Mouse (Mus musculus): ENCODE data around the gene Fhod1. TPM values are rescaled to one million over a fixed set of nuclear protein-coding genes. Genes with fewer than 3 reads are reported as not detected.

Gene Fhod1
- total RNA-seq, 2 experiments from 2014 or later, result 2.8 to 2.9 TPM

DNA sequence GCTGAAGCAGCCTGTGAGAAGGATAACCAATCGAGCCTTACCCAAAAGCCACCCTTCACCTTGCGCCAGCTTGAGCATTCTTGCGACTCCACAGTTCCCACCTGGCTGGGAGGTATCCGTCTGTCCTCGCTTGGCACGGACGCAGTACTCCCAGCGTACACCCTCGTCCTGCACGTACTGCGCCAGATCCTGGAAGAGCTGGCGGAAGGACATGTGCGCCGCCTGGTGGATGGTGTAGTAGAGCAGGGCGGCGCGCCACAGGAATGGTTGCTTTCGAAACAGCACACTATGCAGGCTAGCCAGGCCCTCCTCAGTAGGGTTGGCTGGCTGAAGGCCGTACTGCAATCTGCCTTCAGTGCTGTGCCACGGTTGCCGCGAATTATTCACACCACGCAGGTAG is 64.7 kb downstream of the Fhod1 start:
- intact Hi-C loops (cut with DNase I), result no loop called here
- DNase-seq (ENCODE audit: low spot score in 2 of 2), result no peak

DNA sequence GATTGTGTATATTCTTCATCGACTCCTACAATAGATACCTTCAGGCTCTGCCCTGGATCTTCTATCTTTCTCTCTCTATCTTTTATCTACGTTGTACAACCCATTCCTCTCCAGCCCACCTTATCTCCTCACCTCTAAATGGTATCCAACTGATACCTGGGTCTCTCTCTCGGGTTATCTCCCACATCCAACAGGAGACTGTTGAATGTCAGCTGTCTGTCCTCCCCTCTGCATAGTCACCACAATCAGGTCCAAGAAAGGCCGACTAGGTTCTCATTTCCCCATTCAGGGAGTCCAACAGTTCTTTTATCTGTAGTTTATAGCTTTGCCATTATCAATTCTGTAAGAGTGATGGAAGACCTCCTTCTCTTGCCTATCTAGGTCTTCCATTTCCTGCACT is 65.5 kb downstream of the Fhod1 start:
- DNase-seq (ENCODE audit: low spot score in 2 of 2), result no peak
- intact Hi-C loops (cut with DNase I), result no loop called here

DNA sequence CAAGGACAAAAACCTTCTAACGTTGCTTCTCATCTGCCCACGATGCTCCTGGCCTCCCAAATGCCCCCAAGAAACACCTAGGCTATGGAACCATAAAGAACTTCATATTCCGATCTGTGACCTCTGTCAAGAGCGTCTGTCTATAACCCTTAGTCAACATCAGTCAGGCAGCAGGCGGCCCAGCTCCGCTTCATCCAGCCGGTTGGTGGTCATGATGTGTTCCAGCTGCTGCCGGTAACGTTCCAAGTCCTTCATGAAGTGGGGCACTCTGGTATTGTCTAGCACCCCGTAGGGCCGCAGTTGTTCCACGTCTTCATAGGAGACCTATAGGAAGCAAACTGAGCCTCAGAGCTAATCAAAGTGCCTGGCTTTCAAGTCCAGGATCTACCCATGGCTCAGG is 65.9 kb downstream of the Fhod1 start:
- no peak for DNase-seq (ENCODE audit: low spot score in 2 of 2)
- intact Hi-C loops (cut with DNase I), result no loop called here

DNA sequence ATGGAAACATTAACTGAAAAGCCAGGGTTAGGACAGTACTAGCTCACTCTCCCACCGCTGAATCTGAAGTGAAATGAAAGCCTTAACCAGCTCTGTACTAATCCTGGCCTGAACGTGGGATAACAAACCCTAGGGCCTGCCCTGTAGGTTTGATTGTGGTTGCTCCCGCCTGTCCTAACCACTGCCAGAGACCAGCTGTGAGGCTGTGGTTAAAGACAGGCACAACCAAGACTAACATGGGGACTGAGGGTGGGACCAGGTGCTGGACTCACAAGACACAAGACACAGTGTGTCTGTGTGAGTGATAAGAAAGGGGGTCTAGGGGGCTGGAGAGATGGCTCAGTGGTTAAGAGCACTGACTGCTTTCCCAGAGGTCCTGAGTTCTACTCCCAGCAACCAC is 67.2 kb downstream of the Fhod1 start:
- intact Hi-C loops (cut with DNase I), result no loop called here
- DNase-seq (ENCODE audit: low spot score in 2 of 2), result no peak

Small RNA genes within 50 kb of the gene (microRNA-seq; reads per million reads assigned to microRNA genes)
- gene Gm27320 (0 reads per million in 2 experiments), gene Mir328 (4,877 to 6,249 reads per million in 2 experiments)

Other genes with a start within 250 kb of the Fhod1 start
- not detected for gene Ces4a, start 216.2 kb downstream of the Fhod1 start, total RNA-seq (2021)
- 10 to 100 TPM; 20.7 to 23.1 TPM for gene Cbfb, start 177.3 kb downstream of the Fhod1 start, total RNA-seq (2021)
- gene D230025D16Rik, start 122.8 kb downstream of the Fhod1 start, total RNA-seq (2021), result 10 to 100 TPM; 31.7 to 32.1 TPM
- 1 to 10 TPM; 2.6 to 4.8 TPM for gene B3gnt9, start 92.8 kb downstream of the Fhod1 start, total RNA-seq (2021)
- 1 to 10 TPM; 6.7 to 7.9 TPM for gene Tradd, start 83.3 kb downstream of the Fhod1 start, total RNA-seq (2021)
- under 1 TPM; 0.80 to 0.83 TPM for gene Fbxl8, start 83.3 kb downstream of the Fhod1 start, total RNA-seq (2021)
- 1 to 10 TPM; 1.5 to 2.3 TPM for gene Hsf4, start 78.2 kb downstream of the Fhod1 start, total RNA-seq (2021)
- 1 to 10 TPM; 4.5 to 5.1 TPM for gene Nol3, start 71.8 kb downstream of the Fhod1 start, total RNA-seq (2021)
- 10 to 100 TPM; 31.7 to 38.2 TPM for gene 4931428F04Rik, start 58.1 kb downstream of the Fhod1 start, total RNA-seq (2021)
- 1 to 10 TPM; 1.7 to 2.0 TPM for gene Exoc3l, start 51.9 kb downstream of the Fhod1 start, total RNA-seq (2021)
- gene E2f4, start 50.3 kb downstream of the Fhod1 start, total RNA-seq (2021), result 10 to 100 TPM; 31.5 to 32.1 TPM
- gene Elmo3, start 42.4 kb downstream of the Fhod1 start, total RNA-seq (2021), result under 1 TPM; 0.31 to 0.91 TPM
- gene Lrrc29, start 21.7 kb downstream of the Fhod1 start, total RNA-seq (2021), result 1 to 10 TPM; 5.1 to 6.9 TPM
- gene Tmem208, start 21.6 kb downstream of the Fhod1 start, total RNA-seq (2021), result 10 to 100 TPM; 42.2 to 43.1 TPM
- 10 to 100 TPM; 25.0 to 35.1 TPM for gene Slc9a5, start 890 bp upstream of the Fhod1 start, total RNA-seq (2021)
- gene Plekhg4, start 25.3 kb upstream of the Fhod1 start, total RNA-seq (2021), result 1 to 10 TPM; 1.7 to 4.9 TPM
- gene Kctd19, start 65.5 kb upstream of the Fhod1 start, total RNA-seq (2021), result not detected
- gene Lrrc36, start 65.6 kb upstream of the Fhod1 start, total RNA-seq (2021), result under 1 TPM in 1 of 2 experiments, not detected in 1; 0.40 TPM
- gene Tppp3, start 123.6 kb upstream of the Fhod1 start, total RNA-seq (2021), result 10 to 100 TPM; 41.2 to 49.7 TPM
- gene Zdhhc1, start 148.9 kb upstream of the Fhod1 start, total RNA-seq (2021), result 10 to 100 TPM; 26.8 to 27.5 TPM
- not detected for gene Hsd11b2, start 170.8 kb upstream of the Fhod1 start, total RNA-seq (2021)
- 100 to 1,000 TPM; 347 to 370 TPM for gene Atp6v0d1, start 218.1 kb upstream of the Fhod1 start, total RNA-seq (2021)